Mouse (Mus musculus) cerebellum, adult 9-11 months (tissue): ENCODE data around the gene C2cd4b.

ENCODE experiments used
- DNase-seq: peaks from one replicate; pipeline ENCODE4 v3.0.0; 2022

C2cd4b gene

GRCm38 (mm10) chr9:67778553-67778952 lies 19.3 kb downstream of the C2cd4b start:
- no peak for DNase-seq

DNA sequence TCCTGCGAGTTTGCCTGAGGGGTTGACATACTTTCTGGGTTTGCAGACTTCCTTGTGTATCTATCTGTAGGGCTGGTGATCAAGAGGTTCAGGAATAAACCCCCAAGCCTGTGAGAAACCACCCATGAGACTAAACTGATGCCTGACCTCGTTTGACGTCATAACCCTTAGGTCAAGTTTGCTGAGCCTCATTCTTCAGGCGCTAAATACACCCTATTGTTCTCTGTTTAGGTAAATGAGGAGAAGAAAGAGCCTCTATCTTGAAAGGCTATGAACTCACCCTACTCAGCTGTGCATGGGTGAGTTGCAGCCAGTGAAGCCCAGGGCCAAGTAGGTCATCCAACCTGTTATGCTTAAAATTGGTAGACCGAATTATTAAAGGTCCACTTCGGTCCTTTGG lies 23.5 kb downstream of the C2cd4b start:
- no peak for DNase-seq

DNA sequence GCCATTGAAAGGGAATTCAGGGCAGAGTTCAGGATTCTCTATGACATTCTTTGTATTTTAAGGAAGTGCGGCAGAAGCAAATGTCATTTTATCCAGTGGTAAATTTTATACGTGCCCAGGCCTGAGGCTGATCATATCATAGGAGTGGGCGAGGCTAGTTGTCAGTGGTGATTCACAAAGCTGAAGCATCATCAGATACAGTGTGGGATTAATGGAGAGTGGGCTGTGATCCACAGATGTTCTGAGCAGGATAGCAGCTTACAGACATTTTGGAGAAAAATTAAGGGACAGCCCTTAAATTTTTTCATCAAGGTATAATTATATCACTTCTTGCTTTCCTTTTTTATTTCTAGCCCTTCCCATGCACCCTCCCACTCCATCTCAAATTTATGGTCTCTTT lies 24.2 kb downstream of the C2cd4b start:
- no peak for DNase-seq

DNA sequence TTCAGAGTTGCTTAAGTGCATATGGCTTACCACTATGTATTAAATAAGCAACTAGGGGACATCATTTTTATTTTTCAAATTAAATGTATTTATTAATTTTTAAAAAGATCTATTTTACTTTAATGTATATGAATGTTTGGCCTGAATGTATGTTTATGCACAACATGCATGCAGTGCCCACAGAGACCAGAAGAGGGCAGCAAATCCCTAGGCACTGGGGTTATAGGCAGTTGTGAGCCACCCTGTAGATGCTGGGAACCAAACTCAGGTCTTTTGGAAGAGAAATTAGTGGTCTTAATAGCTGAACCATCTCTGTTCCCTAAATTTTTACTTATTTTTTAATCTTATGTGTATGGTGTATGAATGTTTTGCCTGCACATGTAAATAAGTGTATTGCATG lies 24.7 kb downstream of the C2cd4b start:
- DNase-seq, result no peak

- no peak for DNase-seq
Measured at GRCm38 (mm10) chr9:67786311-67786710, 27.1 kb downstream of the C2cd4b start.

DNA sequence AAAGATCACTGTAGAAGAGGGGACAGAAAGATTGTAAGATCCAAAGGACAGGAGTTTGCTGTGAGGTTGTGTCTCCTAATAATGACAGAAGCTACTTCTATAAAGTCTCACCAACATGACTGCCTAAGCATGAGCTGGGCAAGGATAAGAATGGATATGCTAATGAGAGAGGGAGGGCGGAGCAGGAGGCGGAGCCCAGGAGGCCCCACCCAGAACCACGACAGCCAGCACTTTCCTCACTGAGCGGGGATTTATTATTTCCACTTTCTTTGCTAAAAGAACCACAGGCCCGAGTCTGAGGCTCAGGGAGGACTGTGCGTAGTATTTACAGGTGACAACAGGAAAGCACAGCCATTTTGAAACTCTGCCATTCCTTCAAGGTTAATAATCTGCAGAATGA lies 28.4 kb downstream of the C2cd4b start:
- DNase-seq, result no peak

GRCm38 (mm10) chr9:67792405-67792804 lies 33.2 kb downstream of the C2cd4b start:
- no peak for DNase-seq

GRCm38 (mm10) chr9:67793501-67793900 lies 34.3 kb downstream of the C2cd4b start:
- DNase-seq, result no peak

DNA sequence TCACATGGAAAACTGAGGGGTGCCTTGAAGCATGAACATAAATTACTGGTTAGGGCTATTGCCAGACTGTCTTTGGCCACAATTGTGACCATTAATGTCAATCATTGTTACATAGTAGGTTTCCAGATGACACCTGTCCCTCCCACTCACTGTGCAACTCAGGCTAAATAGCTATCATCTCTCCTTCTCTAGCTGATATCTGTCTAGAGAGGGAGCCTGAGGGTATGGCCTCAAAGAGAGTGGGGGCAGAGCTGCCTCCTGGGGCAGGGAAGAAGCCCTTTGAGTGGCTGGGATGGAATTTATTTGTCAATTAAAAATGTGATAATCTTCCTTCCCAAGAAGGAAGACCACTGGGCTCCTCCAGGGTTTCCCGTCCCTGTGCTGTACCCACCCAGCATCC lies 35.0 kb downstream of the C2cd4b start:
- no peak for DNase-seq

DNA sequence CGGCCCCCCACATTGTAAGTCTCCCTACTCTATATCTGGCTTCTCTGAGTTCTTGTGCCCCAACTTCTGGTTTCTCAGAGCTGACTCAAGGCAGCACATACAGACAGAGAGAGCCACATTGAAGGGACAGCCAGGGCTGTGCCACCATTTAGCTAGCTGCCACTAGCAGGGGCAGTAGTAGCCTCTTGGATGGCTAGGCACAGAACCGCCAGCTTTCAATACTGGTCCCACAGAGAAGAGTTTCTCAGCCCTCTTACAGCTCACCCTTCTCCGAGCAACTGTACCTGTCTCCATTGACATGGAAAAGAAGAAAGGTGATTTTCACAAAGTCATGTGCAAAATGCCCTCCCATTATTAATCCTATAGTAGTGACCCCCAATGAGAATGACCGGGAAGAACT lies 35.4 kb downstream of the C2cd4b start:
- no peak for DNase-seq

DNA sequence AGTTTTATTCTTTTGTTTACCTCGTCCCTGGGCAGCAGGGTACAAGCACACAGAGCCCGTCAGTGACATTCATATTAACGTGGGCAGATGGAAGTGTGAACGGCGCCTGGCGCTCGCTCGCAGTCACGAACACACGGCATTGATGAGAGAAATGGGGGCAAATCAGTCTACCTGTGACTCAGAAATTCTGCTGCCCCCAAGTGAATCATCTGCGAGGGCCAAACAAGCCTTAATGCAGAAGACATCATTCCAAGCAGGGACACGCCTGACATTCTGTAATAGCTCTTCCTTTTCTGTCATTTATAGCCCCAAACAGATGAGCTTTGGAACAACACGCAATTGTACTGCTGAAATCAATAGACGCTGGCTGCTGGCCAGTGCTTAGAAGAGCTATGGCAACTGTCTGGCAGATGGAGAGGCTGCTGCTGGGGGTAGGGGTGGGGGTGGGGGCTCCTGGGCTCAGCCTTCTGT lies 36.0 kb downstream of the C2cd4b start:
- DNase-seq, result no peak

DNA sequence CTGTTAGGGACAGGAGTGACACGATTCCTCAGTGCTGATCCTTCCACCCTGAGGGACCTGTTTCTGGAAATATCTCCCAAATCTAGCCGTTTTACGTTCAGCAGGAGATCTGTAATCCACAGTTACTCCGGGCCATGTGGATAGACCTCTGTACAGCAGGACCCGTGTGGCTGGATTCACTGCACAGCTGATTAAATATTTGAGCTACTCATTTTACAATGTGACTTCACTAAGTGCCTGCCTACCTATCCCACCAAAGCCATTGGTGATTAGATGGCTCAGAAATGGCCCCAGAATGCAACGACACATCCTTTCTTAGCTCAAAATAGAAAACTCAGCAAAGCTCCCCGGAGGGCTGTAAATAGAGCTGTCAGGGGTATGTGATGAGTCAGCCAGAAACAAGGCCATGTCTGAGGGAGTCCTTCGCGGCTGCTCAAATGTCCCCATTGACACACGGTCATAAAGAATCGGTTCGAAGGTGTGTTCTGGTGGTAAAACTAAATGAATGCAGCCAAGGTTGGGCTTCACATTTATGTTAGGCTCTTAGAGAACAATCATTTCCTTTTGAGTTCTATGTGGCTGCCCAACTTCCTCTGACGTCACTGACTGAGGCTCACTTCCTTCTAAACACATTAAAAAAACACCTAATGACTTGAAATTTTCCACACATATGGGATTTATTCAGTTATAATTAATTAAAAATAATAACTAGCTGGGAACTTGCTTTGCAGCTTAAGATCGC lies 40.0 kb downstream of the C2cd4b start:
- DNase-seq, result no peak

- DNase-seq, result peak; percentile 43
Measured at GRCm38 (mm10) chr9:67802241-67802640, 43.0 kb downstream of the C2cd4b start.

DNA sequence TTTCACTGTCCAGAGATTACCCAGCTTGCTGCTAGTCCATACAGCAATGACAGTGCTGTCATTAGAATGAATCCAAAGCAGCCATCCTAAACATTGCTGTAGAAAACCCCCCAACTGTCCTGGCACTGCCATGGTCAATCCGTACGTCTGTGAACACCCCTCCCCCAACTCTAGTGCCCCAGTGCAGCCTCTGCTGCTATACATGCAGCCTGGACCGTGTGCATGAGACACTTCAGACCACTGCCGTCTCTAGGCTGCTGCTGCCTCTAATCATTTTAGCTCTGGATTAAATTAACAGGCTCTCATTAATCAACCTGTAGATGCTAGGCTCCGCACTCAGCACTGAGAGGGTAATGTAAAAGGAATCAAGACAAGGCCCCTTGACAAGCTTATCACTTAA lies 47.8 kb downstream of the C2cd4b start:
- no peak for DNase-seq

- DNase-seq, result no peak
Measured at GRCm38 (mm10) chr9:67810527-67810926, 51.3 kb downstream of the C2cd4b start.
